ENCODE assay signal across 24 mouse cellular contexts in the genomic region with DNA sequence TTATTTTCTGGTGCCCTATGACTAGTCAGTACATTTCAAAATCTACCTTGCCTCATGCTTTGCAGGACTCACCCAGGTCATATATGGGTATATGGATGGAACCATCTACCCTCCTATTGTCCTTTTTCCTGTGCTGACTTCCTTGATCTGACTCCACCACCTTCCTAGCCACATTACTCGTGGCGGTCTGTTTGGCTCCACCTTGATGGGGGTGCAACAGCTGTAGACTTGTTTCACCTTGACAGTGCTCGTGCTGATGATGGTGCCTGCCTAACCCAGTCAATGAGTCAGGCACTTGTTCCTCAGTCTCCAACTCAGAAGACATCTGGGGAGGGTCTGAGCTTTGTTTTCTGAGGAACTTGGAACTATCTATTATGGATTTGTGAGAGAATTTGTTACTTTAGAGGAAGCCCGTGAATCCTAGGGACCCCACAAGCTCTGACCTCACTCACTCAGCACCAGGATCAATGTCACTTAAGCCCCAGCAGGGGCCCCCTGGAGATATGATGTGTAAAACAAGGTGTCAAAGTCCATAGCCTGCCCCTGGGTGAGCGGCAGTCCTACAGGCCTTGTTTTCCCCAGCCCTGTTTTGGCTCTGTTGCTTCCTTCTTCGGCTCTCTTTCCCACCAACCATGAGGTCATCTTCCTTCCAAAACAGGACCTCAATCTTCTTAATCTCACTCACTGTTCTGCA. TPM values are rescaled to one million over a fixed set of nuclear protein-coding genes. Genes with fewer than 3 reads are reported as not detected.
"Had no signal": no experiment of that assay in that cellular context is flagged by ENCODE, and none has a peak within 500 bp of the region (broad histone marks: within the 10 kb centered on the region; RNA-seq: fewer than 3 reads in every experiment).

No protein-coding gene starts in this region.

- H3K27me3 ChIP-seq: limb, embryonic 13.5 days; liver, embryonic 12.5 days; liver, embryonic 15.5 days; lung, embryonic 15.5 days had no signal

- H3K27ac ChIP-seq: layer of hippocampus, adult 2 months; limb, embryonic 10.5 days; limb, embryonic 13.5 days; liver, embryonic 12.5 days; liver, embryonic 15.5 days; lung, embryonic 15.5 days had no signal

- H3K4me2 ChIP-seq: limb, embryonic 13.5 days; liver, embryonic 12.5 days; liver, embryonic 15.5 days; lung, embryonic 15.5 days had no signal

- H3K9ac ChIP-seq: limb, embryonic 13.5 days; liver, embryonic 12.5 days; liver, embryonic 15.5 days; lung, embryonic 15.5 days had no signal

- H3K4me3 ChIP-seq: layer of hippocampus, adult 2 months; limb, embryonic 10.5 days; limb, embryonic 13.5 days; liver, embryonic 12.5 days; liver, embryonic 15.5 days; lung, embryonic 15.5 days had no signal

- DNase-seq: kidney, adult 18-20 months; kidney, adult 9 months; kidney, postnatal 25 days; layer of hippocampus, adult 9-11 months; liver; lung, adult 18-20 months; lung, postnatal 14 days; lung, postnatal 4 days; midbrain, embryonic 14.5 days; thymus, adult 18-20 months; thymus, postnatal 14 days; thymus, postnatal 4 days had no signal

- H3K9me3 ChIP-seq: limb, embryonic 10.5 days; limb, embryonic 13.5 days; liver, embryonic 12.5 days; liver, embryonic 15.5 days; lung, embryonic 15.5 days had no signal

- H3K36me3 ChIP-seq: limb, embryonic 10.5 days; limb, embryonic 13.5 days; liver, embryonic 12.5 days; liver, embryonic 15.5 days; lung, embryonic 15.5 days had no signal

- H3K4me1 ChIP-seq: limb, embryonic 10.5 days; limb, embryonic 13.5 days; liver, embryonic 12.5 days; lung, embryonic 15.5 days had no signal

- ATAC-seq: liver, embryonic 12.5 days had no signal

RNA-seq across cellular contexts. Expression of a gene that starts 39.2 kb away (rescaled TPM):
- polyA plus RNA-seq: large intestine, adult 2 months; limb, embryonic 10.5 days; limb, embryonic 13.5 days; lung, embryonic 15.5 days; midbrain, embryonic 14.5 days; midbrain, postnatal 0 days; neural tube, embryonic 11.5 days; neural tube, embryonic 14.5 days; small intestine, adult 2 months had no signal

RNA-seq across cellular contexts. Expression of a gene that starts 42.9 kb away (rescaled TPM):
- polyA plus RNA-seq: large intestine, adult 2 months; limb, embryonic 10.5 days; limb, embryonic 13.5 days; liver, embryonic 12.5 days; lung, embryonic 15.5 days; midbrain, embryonic 14.5 days; midbrain, postnatal 0 days; neural tube, embryonic 11.5 days; neural tube, embryonic 14.5 days; small intestine, adult 2 months; spleen, adult 2 months had no signal
